Mouse (Mus musculus): ENCODE measurements around the gene Ing2. TPM values are rescaled to one million over a fixed set of nuclear protein-coding genes. Genes with fewer than 3 reads are reported as not detected.

The Ing2 gene
- 4.8 and 7.1 TPM in 2 replicates for polyA plus RNA-seq (2012; rRNA removed)

- peak; percentile 84 for DNase-seq (ENCODE audit: low read depth)
These were observed at the start of gene Ing2 for GRCm38 (mm10) chr8:47674777-47675710. Gene Ing2, minus strand, starts transcription at chr8:47675556.

- DNase-seq (ENCODE audit: low read depth), result no peak
These were observed 46.3 kb upstream of the Ing2 start for GRCm38 (mm10) chr8:47721609-47722008.

GRCm38 (mm10) chr8:47718641-47719040 is 43.3 kb upstream of the Ing2 start:
- no peak for DNase-seq (ENCODE audit: low read depth)

GRCm38 (mm10) chr8:47713761-47714745 is 38.7 kb upstream of the Ing2 start, which contains the start of gene Cdkn2aip:
Gene Cdkn2aip, minus strand, starts transcription at chr8:47713932.
- peak; percentile 89 for DNase-seq (ENCODE audit: low read depth)

GRCm38 (mm10) chr8:47713171-47713663 is 37.9 kb upstream of the Ing2 start:
- no peak for DNase-seq (ENCODE audit: low read depth)

- no peak for DNase-seq (ENCODE audit: low read depth)
These were observed 32.8 kb upstream of the Ing2 start for GRCm38 (mm10) chr8:47708106-47708505.

- no peak for DNase-seq (ENCODE audit: low read depth)
These were observed 31.4 kb upstream of the Ing2 start for GRCm38 (mm10) chr8:47706746-47707145.

GRCm38 (mm10) chr8:47702333-47702732 is 27.0 kb upstream of the Ing2 start:
- DNase-seq (ENCODE audit: low read depth), result no peak

- DNase-seq (ENCODE audit: low read depth), result no peak
These were observed 22.3 kb upstream of the Ing2 start for GRCm38 (mm10) chr8:47697696-47698095.

- no peak for DNase-seq (ENCODE audit: low read depth)
These were observed 20.2 kb upstream of the Ing2 start for GRCm38 (mm10) chr8:47695431-47696105.

- no peak for DNase-seq (ENCODE audit: low read depth)
These were observed 17.8 kb upstream of the Ing2 start for GRCm38 (mm10) chr8:47693119-47693518.

GRCm38 (mm10) chr8:47691831-47692230 is 16.5 kb upstream of the Ing2 start:
- DNase-seq (ENCODE audit: low read depth), result no peak

- DNase-seq (ENCODE audit: low read depth), result no peak
These were observed 15.9 kb upstream of the Ing2 start for GRCm38 (mm10) chr8:47691303-47691702.

- DNase-seq (ENCODE audit: low read depth), result no peak
These were observed 15.3 kb upstream of the Ing2 start for GRCm38 (mm10) chr8:47690674-47691078.

- DNase-seq (ENCODE audit: low read depth), result no peak
These were observed 14.5 kb upstream of the Ing2 start for GRCm38 (mm10) chr8:47689704-47690326.

GRCm38 (mm10) chr8:47684441-47684840 is 9.1 kb upstream of the Ing2 start:
- DNase-seq (ENCODE audit: low read depth), result no peak

GRCm38 (mm10) chr8:47683994-47684393 is 8.6 kb upstream of the Ing2 start:
- no peak for DNase-seq (ENCODE audit: low read depth)

- DNase-seq (ENCODE audit: low read depth), result no peak
These were observed 5.0 kb upstream of the Ing2 start for GRCm38 (mm10) chr8:47680306-47680705.

GRCm38 (mm10) chr8:47679603-47680002 is 4.2 kb upstream of the Ing2 start:
- no peak for DNase-seq (ENCODE audit: low read depth)

- no peak for DNase-seq (ENCODE audit: low read depth)
These were observed 1.3 kb upstream of the Ing2 start for GRCm38 (mm10) chr8:47676631-47677030.

- no peak for DNase-seq (ENCODE audit: low read depth)
These were observed 868 bp upstream of the Ing2 start for GRCm38 (mm10) chr8:47676224-47676623.
